Mouse (Mus musculus) left cerebral cortex, postnatal 10 days (tissue): Measurements from ENCODE around the gene Erich3. TPM values are rescaled to one million over a fixed set of nuclear protein-coding genes. Genes with fewer than 3 reads are reported as not detected.

Experiments
- DNase-seq, 2 experiments: peaks; one replicate each; pipeline ENCODE4 v3.0.0; 2021 to 2022; ENCODE audit warnings: low spot score in 2 of 2, mixed read lengths in 1 of 2; ENCODE audit errors: extremely low spot score in 1 of 2
- intact Hi-C: fragments of 180-260 bp; cut with DNase I; formaldehyde crosslinking; loops from one replicate; pipeline ENCODE4 v1.15.1; 2025
- total RNA-seq, 2 experiments: library from RNA; stranded (reverse); gene quantifications; 2 replicates each; pipeline ENCODE4 v1.2.3; 2021

Gene Erich3
- total RNA-seq, 2 experiments from 2014 or later, result 6.1 to 7.2 TPM

DNA sequence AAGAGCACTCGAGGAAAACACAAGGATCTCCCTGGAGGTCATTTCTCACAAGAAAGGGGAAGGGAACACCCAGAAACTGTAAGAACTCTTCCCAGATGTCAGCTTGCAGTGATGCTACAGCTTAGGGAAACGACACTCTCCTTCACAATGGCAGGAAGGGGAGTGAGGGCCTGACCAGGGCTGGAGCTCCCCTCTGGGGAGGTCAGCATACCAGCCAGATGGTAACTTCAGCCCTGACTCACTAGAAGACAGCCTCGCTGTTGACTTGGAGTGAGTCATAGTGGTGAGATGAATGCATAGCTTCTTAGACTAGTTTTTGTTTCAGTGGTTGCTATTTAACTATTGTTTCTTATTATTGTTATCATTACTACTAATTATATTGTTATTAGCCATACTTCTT is 90.8 kb downstream of the Erich3 start:
- intact Hi-C loops, result no loop called here
- DNase-seq, result no peak

DNA sequence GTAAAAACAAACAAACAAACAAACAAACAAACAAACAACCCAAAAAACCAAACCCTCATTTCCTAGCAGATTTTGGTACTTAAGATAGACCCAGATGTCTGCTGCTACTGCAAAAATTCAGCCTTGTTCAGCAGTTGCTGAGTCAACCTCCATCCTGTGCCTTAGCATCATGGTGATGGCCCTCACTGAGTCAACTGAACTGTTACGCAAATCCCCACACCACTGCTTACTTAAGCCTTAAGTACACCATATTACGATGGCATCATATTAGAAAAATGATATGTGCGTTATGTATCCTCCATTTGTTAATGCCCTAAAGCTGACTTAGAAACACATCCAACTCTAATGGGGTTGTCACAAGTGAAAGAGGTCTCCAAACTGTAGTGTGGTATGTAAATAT is 91.6 kb downstream of the Erich3 start:
- no peak for DNase-seq
- intact Hi-C loops, result no loop called here

DNA sequence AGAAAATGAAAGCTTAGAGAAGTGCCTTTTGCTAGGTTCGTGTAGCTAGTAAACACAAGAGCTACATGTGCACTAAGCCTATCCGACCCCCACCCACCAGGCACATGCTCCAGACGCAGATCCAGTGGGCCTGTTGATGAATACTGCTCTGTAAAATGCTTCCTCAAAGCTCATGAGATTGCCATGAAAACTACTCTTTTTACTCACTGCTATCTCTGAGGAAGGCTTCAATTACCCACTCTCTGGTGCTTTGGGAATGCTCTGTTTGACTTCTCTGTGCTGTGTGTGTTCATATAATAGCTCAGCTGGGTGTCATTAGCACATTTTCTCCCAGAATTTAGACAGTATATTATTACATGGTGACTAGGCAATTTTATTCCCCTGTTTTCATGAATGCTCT is 94.4 kb downstream of the Erich3 start:
- no peak for DNase-seq
- intact Hi-C loops, result no loop called here

DNA sequence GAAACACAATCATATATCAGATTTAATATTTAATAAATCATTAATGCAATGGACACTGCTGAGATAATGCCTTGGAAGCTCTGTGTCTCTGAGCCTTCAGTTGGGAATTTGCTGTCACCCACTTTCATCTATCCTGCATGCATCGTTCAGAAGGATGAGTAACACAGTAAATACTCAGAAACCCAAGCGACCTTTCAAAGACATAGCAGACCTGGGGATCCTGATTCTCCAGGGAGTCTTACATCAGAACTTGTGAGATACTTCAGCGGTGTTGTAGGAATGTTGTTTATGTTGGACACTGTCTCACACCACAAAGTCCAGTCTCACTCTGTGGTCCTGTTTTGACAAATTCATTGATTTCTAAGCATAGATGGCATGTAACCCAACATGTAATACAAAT is 97.4 kb downstream of the Erich3 start:
- no peak for DNase-seq
- intact Hi-C loops, result no loop called here

DNA sequence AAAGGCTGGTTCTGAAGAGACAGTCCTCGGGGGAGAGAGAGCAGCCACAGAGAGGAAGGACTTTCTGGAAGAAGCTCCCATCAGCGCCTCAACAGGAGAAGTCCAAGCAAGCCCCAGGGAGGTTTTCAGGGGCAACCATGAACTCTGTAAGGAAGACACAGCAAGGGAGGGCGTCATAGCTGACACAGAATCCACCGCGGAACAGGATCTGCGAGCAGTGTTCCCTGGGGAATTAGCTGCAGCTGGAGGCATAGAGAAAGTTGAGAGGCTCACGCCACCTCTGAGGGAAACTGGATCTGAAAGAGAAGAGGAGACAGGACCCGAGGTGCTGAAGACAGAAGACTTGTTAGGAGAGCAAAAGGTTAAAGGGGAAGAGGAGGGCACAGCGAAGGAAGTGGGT is 99.7 kb downstream of the Erich3 start:
- no peak for DNase-seq
- intact Hi-C loops, result no loop called here

DNA sequence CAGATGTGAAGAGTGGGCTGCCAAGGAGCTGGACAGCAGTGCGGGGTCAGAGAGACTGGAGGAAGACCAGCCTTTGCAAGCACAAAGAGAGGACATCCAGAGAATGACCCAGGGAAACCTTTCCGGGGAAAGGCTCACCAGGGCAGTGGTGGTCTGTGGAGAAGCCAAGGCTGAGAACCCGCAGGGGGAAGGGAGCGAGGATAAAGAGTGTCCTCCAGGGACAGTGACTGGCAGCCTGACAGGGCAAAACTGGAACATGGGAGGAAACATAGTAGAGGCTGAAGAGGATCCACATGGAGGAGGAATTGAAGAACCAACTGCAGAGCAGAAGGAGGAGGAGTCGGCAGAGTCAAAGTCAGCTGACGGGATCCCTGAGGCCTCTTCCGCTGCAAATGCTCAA is 100.5 kb downstream of the Erich3 start:
- intact Hi-C loops, result no loop called here
- no peak for DNase-seq

DNA sequence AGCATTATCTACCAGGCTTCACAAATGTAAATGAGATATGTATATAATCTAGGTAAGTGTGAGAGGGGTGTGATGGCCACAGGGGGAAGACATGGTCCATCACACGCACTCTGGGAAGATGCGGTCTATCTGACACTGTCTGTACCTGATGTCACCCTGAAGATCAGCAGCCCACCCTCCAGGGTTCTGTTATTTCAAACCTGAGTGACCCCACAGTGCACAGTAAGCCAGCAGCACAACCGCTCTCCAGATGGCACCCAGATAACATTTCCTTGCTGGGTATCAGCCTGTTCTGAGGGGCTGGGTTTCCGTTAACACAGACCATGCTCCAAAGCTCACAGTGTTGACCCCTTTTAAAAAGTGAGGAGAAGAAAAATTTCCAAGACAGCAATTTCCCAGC is 102.7 kb downstream of the Erich3 start:
- DNase-seq, result no peak
- intact Hi-C loops, result no loop called here

DNA sequence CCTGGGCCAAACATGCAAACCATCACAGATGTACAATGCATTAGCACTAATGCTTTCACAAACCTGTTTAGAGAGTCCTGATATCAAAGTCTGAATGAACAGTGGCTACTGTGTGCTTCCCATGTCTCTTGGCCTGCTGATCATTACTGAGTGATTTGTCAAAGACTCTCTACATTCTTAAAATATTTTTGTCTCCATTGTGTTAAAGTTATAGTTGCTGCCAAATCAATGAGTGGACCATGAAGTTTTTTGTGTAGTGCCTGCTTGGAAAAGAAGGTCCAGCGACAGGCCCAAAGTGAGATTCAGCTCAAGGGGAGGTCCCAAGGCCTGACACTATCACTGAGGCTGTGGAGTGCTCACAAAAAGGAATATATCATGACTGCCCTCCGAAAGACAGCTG is 108.0 kb downstream of the Erich3 start:
- intact Hi-C loops, result no loop called here

DNA sequence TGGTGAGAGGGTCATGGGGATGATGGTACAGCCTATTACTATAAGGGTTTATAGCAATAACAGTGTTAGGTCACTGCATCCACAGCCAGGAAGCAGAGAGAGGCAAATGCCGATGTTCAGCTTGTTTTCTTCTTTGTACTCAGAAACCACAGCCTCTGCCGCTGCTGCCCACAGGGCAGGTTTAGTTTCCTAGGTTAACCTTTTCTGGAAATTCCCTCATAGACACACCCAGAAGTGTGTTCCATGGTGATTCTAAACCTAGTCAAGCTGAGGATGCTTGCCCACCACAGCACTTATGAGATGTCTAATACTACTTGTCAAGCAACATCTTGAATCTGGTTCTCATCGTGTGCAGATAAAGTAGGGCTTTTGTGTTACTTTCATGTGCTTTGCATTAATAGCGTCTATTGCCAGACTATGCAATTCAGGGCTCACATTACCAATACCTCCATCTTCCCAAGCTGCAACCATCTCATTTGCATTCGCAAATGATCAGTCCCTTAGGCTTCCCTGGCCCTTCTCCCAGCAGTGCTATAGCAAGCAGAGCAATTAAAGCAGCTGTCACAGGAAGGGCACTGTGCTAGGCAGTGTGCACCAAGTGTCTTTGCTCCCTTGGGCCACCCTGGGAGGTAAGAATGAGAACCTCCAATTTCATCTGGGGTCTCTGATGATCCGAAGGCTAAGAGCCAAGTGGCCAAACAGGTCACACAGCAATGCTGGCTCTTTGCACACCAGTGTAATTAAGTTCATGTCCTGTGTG is 115.4 kb downstream of the Erich3 start:
- intact Hi-C loops, result no loop called here

More for the DNA sequence above, 108.0 kb downstream of the Erich3 start:
- DNase-seq, result no peak

DNA sequence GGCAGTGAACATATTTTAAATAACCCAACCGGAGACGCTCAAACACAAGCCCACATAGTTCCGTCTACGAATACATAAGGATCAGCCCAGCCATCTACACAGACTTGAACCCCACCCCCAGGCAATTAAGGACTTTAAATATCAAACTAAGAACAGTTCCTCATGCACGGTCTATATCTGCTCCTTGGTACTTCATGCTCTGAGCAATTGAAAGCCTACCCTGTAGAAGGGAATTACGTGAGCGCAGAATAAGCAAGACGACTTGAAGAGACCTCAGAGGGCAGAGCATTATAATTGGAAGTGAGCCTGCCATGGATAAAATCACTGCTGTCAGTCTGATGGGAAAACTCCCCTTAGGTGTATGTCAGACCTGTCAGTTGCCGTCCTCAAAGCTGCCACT is 122.7 kb downstream of the Erich3 start:
- no peak for DNase-seq
- intact Hi-C loops, result no loop called here

More for the DNA sequence above, 115.4 kb downstream of the Erich3 start:
- DNase-seq, result no peak

DNA sequence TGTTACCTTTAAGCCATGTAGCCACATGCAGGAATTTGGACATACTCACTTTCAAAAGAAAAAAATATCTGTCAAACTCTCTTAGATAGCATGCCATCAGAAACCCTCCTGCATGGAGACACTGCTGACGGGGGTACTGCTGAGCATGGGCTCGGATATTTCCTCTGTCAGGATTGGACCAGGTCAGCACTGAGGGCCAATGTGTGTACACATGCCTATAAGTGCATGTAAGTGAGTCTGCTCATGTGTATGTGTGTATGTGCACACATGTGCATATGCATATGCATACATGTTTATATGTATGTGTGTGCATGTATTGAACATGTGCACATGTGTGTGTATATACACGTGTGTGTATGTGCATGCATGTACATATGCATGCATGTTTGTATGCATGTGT is 124.0 kb downstream of the Erich3 start:
- intact Hi-C loops, result no loop called here

DNA sequence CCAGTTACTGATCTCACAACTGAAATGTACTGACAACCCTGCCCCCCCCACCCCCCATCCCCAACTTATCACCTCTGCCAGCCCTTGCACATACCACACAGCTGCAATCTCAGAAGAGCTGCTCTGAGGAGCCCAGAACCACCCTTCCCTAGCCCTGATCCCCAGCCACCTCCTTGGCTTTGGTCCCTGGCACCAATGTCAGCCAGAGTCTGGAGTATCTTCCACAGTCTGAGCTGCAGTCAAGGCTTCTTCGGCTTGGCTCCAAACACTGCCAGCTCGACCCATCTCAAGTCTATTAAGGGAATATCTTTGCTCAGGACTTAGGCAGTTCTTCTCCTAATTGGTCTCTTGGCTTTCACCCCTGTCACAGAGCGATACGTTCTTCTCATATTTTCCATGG is 129.9 kb downstream of the Erich3 start:
- DNase-seq, result no peak
- intact Hi-C loops, result no loop called here

More for the DNA sequence above, 124.0 kb downstream of the Erich3 start:
- no peak for DNase-seq

DNA sequence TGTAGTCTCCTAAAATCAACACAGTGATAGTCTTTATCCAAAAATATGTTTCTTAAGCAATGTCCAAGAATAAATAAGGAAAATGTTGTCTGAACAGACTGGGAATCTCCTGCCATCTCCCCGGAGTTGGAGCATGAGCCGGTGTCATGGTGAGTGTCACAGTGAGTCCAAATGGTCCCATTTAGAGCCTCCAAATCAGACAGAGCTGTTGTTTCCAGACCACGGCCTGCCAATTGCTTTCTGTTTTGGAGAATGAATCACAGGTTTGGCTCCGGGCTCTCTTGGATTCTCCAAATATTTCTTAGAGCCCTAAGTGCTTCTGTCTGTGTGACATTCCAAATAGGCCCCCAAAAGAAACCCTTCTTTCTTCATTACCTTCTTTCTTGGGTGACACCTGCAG is 135.1 kb downstream of the Erich3 start:
- intact Hi-C loops, result no loop called here
- DNase-seq, result no peak

DNA sequence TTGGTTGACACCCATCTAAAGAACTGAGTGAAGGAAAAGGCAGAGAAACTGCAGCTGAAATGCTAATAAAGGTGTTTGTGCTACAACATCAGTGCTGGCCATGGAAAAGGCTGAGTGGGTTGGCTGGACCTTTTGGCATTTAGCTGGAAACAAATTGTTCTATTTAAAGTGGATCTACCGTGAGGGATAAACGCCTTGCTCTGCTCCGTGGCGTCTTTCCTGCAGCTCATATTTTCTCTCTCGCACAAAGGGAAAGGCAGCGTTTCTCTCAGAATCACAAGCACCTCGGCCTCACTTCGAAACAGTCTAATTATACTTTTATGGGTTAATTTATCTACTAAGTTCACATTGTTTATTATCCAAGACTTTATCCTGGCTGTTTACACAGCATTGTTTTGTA is 136.8 kb downstream of the Erich3 start:
- DNase-seq, result no peak
- intact Hi-C loops, result no loop called here

DNA sequence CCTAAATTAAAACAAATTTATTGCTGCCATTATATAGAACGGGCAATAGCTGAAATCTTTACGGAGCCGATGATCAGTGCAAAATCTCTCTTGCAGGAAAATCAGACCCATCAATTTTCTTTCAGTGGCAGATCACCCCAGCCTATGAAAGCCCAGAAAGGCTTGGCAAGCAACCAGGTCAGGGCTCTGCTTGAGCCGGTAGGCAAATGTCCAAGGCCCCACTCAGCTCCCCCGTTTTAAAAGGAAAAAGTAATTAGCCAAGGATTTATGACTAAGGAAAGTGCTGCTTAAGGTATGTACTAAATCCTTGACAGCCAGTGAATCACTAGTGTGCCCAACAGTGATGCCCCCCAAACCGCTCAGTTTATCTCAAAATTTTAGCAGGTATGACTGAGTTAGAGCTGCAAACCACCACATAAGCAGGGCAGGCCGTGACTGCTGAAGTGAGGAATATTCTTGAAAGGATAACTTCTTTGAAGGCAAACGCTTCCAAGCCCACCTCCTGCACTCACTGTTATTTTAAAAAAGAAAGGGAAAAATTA is 137.3 kb downstream of the Erich3 start:
- intact Hi-C loops, result no loop called here
- no peak for DNase-seq

DNA sequence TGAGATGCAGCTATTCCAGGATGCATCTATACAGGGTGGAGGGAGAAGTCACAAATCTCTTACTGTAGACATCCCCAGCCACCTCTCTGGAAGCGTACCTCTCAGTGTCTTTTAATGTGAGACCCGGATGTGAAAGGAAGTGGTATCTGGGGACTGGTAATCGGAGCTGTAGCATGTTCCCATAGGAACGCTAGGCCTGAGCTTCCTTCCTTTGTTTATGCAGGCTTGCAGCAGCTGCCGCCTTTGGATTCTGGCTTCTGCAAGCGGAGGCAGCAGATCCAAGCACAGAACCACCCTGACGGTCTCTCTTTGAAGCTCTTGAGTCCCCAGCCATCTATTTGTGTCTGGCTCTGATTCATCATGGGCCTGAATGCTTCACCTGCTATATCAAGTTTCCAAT is 143.0 kb downstream of the Erich3 start:
- peak; percentile 63 to 64 for DNase-seq
- intact Hi-C loops, result no loop called here

DNA sequence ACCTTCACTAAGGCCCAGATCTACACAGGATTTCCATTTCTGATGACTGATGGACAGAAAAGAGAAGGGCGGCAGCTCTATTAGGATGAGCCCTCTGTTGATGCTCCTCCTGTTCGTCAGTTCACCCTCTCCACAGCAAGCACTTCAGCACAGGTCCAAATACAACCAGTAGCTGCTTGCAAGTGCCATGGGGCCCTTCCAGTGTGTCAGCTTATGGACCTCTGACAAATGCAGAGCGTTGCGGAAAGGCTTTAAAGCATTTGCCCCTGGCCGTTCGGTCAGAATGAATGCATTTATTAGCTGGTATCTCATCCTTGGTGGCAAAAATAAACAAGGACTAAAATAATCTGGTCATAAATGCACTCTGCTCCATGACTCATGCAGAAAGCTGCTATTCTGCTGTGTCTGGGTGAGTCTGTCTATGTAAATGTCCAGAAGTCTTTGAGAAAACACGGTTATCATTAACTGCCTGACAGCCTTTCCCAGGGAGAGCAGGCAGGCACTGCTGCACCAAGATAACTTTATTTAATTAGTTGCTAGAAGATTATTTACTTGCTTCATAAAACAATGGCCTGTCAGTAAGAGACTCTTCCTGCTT is 146.7 kb downstream of the Erich3 start:
- intact Hi-C loops, result loop anchor here (10.0 kb wide), 1 partner anchor 284 kb away; the partner anchor contains the start of genes Fpgt and Lrriq3
- DNase-seq, result no peak

DNA sequence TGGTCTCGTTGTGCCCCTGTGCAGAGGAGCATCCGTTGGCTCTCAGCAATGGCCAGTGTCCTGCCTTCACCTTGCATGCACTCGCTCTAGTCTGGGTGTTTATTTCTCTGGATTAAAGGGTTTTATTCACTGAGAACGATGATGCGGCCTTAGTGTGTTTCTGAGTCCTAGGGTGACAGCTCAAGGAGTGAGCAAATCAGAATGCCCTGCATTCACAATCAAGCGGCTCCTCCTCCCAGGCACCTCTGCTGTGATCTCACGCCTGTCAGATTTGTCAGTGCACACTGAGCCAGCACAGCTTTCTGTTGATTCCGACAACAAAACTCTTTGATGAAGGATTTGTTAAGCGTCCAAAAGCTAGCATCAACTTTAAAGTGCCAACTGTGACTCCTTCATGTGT is 147.6 kb downstream of the Erich3 start:
- intact Hi-C loops, result loop anchor here (10.0 kb wide), 1 partner anchor 284 kb away; the partner anchor contains the start of genes Fpgt and Lrriq3
- no peak for DNase-seq

DNA sequence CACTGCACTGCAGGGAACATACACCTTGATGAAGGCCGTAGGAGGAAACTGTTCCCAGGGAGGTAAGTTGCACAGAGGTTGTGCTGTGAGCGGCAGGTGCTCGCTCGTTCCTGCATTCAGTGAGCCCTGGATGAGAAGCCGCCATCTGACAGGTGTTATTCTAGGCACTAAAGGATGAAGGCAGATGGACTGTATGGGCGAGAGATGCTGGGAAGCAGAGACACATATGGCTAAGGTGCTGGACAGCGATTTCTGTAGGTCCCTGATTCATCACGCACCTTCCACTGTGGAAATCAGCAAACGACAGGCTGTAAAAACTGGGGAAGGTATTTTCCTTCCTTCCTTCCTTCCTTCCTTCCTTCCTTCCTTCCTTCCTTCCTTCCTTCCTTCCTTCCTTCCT is 148.2 kb downstream of the Erich3 start:
- DNase-seq, result no peak
- intact Hi-C loops, result loop anchor here (10.0 kb wide), 1 partner anchor 283 kb away; the partner anchor contains the start of genes Fpgt and Lrriq3

DNA sequence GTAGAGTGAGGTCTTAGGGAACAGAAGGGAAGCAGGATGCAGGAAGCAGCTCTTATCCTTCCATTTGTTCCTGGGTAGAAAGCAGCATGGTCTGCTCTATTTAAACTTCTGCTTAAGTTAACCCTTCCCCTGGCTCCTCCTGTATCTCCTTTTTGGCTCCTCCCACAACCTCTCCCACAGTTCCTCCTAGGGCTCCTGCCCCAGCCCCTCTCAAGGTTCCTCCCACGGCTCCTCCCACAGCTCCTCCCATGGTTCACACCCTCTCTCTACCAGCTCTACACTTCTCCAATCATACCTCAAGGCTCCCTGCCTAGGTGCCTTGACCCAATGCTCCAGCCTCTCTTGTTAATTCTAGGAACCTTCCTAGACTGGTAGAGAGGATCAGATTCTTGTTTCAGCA is 149.2 kb downstream of the Erich3 start:
- no peak for DNase-seq
- intact Hi-C loops, result loop anchor here (10.0 kb wide), 1 partner anchor 282 kb away; the partner anchor contains the start of genes Fpgt and Lrriq3
